Mouse (Mus musculus) naive thymus-derived CD4-positive, alpha-beta T cell, adult 5 months (primary cell): Measurements from ENCODE around the gene Slc19a2. TPM values are rescaled to one million over a fixed set of nuclear protein-coding genes. Genes with fewer than 3 reads are reported as not detected.

ENCODE experiments used
- polyA plus RNA-seq: library from polyadenylated mRNA; unstranded; fragments of 100-300 nt; shearing (Covaris generic); gene quantifications from one replicate; pipeline ENCODE4 v1.2.1, GENCODE M21; 2017

The Slc19a2 gene
- polyA plus RNA-seq, result 8.1 TPM

DNA sequence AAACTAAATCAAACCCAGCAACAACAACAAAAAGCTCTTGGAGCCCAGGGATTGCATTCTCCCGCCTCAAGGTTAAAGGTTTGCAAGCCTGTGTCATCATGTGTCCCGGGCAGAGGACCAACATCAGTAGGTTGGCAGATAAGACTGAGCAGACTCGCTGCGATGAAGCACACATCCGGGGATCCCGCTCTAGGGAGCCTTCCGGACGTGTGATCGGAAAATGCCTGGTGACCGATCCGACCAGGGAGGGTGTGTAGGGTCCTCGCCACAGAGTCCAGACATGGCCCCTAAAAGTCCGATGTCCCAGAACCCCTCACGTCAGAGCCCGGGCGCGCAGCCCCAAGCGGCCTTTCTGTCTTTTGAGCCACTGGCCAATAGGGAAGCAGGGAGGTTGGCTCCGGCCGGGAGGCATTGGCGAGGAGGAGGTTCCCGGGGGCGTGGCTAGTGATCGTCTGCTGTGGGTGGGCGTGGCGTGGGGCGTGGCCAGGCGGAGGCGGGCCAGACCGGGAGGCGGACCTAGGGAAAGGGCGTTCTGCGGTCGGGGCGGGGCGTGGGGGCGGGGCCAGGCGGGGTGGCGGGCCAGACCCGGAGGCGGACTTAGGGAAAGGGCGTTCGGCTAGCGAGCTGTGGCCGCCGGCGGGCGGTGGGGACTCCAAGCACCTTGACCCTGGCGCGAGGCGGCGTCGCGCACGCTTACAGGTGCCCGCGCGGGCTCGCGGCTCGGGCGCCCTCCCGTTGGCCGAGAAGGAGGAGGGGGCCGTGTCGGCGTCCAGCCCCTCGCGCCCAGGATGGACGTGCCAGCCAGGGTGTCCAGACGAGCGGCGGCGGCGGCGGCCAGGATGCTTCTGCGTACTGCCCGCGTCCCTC lies at the start of gene Slc19a2:
TSS of gene Slc19a2 (plus strand) at position 582 of the 867 bp plus-strand sequence.

DNA sequence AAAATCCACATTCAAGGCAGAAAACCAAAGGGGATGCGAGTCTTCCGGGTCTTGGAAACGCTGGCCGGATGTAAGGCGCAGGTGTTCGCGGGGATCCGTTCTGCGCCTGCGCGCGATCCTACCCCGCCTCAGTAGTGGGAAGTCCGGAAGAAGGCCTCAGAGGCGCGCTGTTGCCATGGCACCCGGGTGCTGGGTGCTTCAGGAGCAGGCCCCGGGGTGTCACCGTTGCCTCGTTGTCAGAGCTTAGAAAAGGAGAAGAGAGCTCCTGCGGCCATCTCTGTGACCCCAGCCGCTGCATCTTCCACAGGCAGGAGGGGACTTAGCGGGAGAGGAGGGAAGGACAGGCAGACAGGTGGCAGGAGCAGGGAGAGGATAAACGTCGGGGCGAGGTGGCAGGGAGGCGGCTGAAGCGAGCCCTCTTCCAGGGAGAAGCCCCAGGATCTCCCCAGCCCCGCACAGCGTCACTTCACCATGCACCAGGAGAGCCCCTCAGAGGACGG lies 26.7 kb downstream of the Slc19a2 start, which contains the start of gene Ccdc181:
TSS of gene Ccdc181 (plus strand) at position 131 of the 500 bp plus-strand sequence.

DNA sequence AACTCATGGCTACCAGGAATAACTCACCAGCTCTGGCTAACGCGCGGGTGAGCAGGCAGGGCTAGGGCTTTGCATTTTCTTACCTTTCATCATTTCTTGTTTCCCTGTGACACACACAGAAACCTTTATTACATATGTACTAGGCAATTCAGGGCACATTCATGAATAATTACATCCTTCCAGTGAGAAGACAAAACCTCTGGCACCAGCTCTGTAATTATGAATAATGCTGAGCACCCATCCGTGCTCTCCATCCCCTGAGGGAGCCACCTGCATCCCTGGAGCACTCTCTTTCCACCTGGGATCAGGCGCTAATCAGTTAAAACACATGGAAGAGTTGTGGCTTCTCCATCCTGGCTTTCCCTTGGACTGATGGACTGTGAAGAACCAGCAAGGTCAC lies 55.0 kb downstream of the Slc19a2 start, which contains the start of gene Nme7:
TSS of gene Nme7 (plus strand) at position 301 of the 400 bp plus-strand sequence.

DNA sequence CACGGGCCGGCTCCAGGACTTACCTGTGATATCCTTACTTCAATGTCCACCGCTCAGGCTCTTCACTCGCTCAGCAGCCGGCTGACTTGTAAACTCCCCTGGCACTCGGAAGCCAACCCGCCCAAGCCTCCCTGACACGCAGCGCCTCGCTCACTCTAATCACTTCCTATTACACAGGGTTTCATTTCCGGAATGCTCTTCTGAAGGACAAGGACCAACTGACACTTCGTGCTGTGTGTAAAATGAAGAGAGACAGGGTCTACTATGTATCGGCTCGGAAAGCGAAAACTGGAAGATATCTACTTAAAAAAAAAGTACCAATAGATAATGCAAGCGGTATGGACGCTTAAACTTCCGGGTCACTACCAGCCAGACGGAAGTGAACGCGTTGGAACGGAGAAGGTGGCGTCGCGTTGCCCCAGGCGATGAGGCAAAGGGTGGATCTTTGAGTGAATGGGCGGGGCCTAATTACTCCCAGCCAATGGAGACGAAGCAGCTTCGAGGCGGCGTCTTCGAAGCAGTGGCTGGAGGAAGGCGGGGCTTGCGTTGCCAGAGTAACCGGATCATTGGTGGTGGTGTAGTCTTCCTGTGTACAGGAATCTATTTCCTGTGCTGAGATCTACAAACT lies 58.4 kb downstream of the Slc19a2 start, which contains the start of gene Blzf1:
TSS of gene Blzf1 (minus strand) at position 366 of the 628 bp plus-strand sequence.

Other genes starting within 250 kb of the Slc19a2 start
- 0.35 TPM for gene Sele, start 200.8 kb upstream of the Slc19a2 start, polyA plus RNA-seq
- gene Sell, start 187.1 kb upstream of the Slc19a2 start, polyA plus RNA-seq, result 730 TPM
- 0.67 TPM for gene Selp, start 133.8 kb upstream of the Slc19a2 start, polyA plus RNA-seq
- not detected for gene F5, start 97.2 kb upstream of the Slc19a2 start, polyA plus RNA-seq
- gene Ccdc181, start 26.5 kb downstream of the Slc19a2 start, polyA plus RNA-seq, result 2.3 TPM
- gene Nme7, start 55.1 kb downstream of the Slc19a2 start, polyA plus RNA-seq, result 8.0 TPM
- gene Blzf1, start 58.4 kb downstream of the Slc19a2 start, polyA plus RNA-seq, result 15.1 TPM
- gene Atp1b1, start 209.3 kb downstream of the Slc19a2 start, polyA plus RNA-seq, result 92.6 TPM